Mouse (Mus musculus): Measurements from ENCODE around the gene Srm. TPM values are rescaled to one million over a fixed set of nuclear protein-coding genes. Genes with fewer than 3 reads are reported as not detected.

Srm gene
- 10 to 100 TPM; 18.3 TPM for total RNA-seq (2023)

DNA sequence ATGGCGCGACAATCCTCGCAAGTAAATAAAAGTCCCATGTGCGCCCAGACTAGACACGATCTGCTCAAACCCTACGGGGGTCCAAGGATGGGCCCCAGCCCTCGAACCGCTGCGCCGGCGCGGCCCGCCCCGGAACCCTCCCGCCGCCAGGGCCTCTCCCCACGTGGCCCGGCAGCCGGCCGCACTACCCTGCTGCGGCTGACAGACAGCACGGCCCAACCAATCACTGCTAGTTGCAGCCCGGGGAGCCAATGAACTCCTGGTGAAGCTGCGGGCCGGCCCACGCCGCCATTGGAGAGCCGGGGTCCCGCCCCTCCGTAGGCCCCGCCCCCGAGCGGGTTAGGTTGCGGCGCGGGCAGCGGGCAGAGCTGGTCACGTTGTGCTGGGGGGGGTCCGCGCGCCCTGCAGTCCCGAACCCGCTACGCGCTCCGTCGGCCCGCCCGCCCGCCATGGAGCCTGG, at the start of gene Srm:
TSS of gene Srm (plus strand) at position 333 of the 460 bp plus-strand sequence.

DNA sequence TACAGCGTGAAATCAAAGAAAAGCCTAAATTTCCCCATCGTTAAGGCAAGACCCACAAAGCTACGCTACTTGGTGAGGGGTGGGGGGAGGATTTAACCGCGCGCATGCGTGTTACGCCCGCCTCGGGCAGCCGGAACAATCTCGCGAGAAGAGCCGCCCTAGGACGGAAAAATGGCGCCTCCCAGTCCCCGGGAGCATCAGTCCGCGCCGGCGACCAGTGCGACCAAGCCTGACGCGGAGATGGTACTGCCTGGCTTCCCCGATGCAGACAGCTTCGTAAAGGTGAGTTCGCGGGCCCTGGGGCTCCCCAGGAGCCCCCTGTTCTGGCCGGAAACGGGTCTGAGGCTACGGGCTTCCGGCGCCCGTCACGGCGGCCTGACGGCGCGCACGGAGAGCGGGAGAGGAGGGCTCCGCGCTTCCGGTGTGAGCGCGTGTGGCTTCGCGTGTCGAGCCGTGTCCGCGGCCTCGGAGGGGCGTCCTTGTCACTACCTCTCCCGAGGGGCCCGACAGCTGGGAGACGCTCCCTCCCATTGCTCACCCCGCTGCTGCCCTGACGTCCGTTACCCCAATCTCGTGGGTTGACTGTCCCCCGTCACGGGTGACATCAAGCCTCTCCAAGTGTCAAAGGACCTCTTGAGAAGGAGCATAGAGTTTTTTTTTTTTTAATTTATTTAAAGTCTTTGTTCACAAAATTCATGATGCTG, 32.9 kb upstream of the Srm start, which contains the start of gene Exosc10:
TSS of gene Exosc10 (plus strand) at position 133 of the 704 bp plus-strand sequence.

DNA sequence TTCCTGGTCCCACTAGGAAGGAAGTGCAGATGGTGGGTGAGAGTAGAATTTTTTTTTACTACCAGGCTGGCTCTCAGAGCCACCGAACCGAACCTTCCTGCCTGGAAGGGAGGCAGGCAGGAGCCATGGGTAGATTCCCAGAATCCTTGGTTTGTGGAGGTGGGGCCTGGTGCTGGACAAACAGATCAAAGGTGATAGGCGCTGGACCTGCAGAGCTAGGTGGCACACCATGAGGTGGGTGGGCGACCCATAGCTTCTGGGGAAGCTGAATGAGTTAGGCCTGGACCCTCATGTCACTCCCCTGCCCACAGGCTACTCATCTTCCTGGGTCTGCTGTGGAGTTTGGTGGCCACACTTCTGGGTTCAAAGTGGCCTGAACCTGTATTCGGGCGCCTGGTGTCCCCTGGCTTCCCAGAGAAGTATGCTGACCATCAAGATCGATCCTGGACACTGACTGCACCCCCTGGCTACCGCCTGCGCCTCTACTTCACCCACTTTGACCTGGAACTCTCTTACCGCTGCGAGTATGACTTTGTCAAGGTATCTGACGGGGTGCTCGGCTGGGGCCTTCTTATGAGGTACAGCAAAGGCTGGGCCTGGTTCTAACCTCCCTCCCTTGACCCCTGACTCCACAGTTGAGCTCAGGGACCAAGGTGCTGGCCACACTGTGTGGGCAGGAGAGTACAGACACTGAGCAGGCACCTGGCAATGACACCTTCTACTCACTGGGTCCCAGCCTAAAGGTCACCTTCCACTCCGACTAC, 11.2 kb downstream of the Srm start, which contains the start of gene Masp2:
TSS of gene Masp2 (plus strand) at position 198 of the 764 bp plus-strand sequence.

DNA sequence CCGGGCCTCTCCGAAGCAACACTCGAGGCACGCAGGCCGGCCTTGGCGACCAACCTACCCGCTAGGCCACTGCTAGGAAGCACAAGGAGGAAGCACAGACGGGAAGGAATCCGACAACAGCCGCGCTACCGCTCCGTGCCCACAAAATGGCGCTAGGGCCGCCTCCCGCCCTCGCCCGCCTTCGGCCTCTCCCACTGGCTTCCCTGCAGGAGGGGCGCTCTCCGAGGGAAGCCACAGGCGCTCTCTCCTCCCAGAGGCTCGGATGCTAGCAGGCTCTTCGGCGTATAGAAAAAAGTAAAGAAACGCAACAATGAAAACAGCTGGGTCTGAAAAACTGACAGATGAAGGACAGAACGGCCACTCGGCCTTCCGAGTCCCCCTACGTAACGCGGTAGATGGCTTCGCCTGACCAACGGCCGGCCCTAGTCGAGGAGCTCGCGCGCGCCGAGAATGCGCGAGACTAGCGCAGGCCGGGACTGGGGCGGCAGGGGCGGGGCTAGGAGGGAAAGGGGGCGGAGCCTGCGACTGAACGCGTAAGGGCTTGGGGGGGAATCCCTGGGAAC, 35.4 kb downstream of the Srm start, which contains the start of gene Tardbp:
TSS of gene Tardbp (minus strand) at position 397 of the 563 bp plus-strand sequence.

DNA sequence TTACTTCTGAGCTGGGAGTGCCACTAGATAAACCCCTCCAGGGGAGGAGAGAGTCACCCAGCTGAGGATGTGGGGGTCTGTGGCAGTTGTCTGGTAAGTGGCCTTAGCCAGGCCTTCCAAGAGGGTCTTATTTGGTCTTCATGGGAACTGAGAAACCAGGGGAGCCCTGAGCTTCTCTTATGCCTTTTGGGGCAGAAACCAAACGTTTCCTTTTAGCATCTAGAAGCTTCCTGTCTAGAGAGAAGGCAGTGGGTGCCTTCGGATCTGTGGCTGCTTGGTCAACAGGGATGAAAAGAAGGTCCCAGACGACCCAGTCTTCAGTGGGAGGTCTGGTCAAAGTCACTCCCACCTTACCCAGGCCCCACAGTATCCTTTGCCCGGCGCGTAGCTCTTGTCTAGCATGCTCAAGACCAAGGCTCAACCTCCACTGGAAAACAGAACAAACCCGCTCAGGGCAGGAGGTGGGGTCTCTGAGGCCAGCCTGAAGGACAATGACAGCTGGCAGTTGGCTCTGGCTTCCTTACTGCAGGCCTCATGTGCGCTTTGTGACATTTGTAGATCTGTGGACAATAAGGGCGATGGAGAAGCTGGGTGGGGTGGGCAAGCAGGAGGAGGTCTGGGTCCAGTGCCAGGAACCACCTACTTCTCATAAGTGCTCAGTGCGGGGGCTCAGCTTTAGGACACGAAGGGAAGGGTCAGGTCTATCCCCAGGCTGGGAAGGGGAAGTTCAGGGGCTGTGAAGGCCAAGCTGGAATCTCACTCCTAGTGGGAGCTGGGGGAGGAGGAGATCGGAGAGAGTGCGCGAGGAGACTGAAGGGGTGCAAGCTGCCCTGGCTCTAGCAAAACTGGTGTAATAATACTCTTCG, 52.2 kb downstream of the Srm start, which contains the start of gene Gm572:
TSS of gene Gm572 (plus strand) at position 27 of the 866 bp plus-strand sequence.

Other genes starting within 250 kb of the Srm start
- 1 to 10 TPM; 4.5 to 5.1 TPM for gene Ubiad1, start 146.7 kb upstream of the Srm start, total RNA-seq (2023)
- gene Mtor, start 142.9 kb upstream of the Srm start, total RNA-seq (2023): 10 to 100 TPM; 21.1 to 31.2 TPM
- gene Angptl7, start 91.0 kb upstream of the Srm start, total RNA-seq (2023): not detected
- 10 to 100 TPM; 41.0 to 44.8 TPM for gene Exosc10, start 33.1 kb upstream of the Srm start, total RNA-seq (2023)
- gene Masp2, start 11.1 kb downstream of the Srm start, total RNA-seq (2023): not detected
- 100 to 1,000 TPM; 166 to 184 TPM for gene Tardbp, start 35.5 kb downstream of the Srm start, total RNA-seq (2023)
- not detected for gene Gm572, start 51.8 kb downstream of the Srm start, total RNA-seq (2023)
- 10 to 100 TPM; 12.9 to 16.7 TPM for gene Casz1, start 212.9 kb downstream of the Srm start, total RNA-seq (2023)